Mouse (Mus musculus): ENCODE measurements around the gene Cfap69. TPM values are rescaled to one million over a fixed set of nuclear protein-coding genes. Genes with fewer than 3 reads are reported as not detected.

Cfap69 gene
- total and polyA plus RNA-seq, 2 experiments, result 0.05 to 1.0 TPM

GRCm38 (mm10) chr5:5648817-5649569 is 15.0 kb downstream of the Cfap69 start:
- Histone ChIP-seq H3K27me3 (ENCODE audit: control insufficient read depth, insufficient read depth, low read length) (no peaks in the 10 kb centered on the region), H3K79me2 (ENCODE audit: control insufficient read depth, insufficient read depth, low read length) (no peaks in the 10 kb centered on the region), H3K9ac (ENCODE audit: low read depth, low read length) (no peak overlapping the region), H3K27ac (replicated peaks; ENCODE audit: insufficient read depth, low read depth, low read length) (no peak overlapping the region), H3K4me1 (ENCODE audit: control insufficient read depth, insufficient read depth, low read length) (no peaks in the 10 kb centered on the region), H3K36me3 (ENCODE audit: control insufficient read depth, insufficient read depth, low read length) (no peaks in the 10 kb centered on the region), H3K4me3 (ENCODE audit: insufficient read depth, low read depth, low read length) (no peak overlapping the region)
- TF ChIP-seq CTCF (IDR thresholded peaks at IDR 0.05; ENCODE audit: low read depth, low read length) (no peak), POLR2A (IDR thresholded peaks at IDR 0.05; ENCODE audit: extremely low read depth, insufficient read depth, low read length) (no peak)
- no peak for DNase-seq (ENCODE audit: extremely low read depth, low read depth, low spot score)
- 64% methylated on average over 6 of the region's 6 CpGs for WGBS

- Histone ChIP-seq H3K36me3 (ENCODE audit: control insufficient read depth, insufficient read depth, low read length) (no peaks in the 10 kb centered on the region), H3K9ac (ENCODE audit: low read depth, low read length) (no peak overlapping the region), H3K4me1 (ENCODE audit: control insufficient read depth, insufficient read depth, low read length) (no peaks in the 10 kb centered on the region), H3K27me3 (ENCODE audit: control insufficient read depth, insufficient read depth, low read length) (no peaks in the 10 kb centered on the region), H3K79me2 (ENCODE audit: control insufficient read depth, insufficient read depth, low read length) (no peaks in the 10 kb centered on the region), H3K4me3 (ENCODE audit: insufficient read depth, low read depth, low read length) (no peak overlapping the region), H3K27ac (replicated peaks; ENCODE audit: insufficient read depth, low read depth, low read length) (no peak overlapping the region)
- WGBS, result 5% methylated on average over 1 of the region's 1 CpGs
- DNase-seq (ENCODE audit: extremely low read depth, low read depth, low spot score), result peak; percentile 40
- TF ChIP-seq CTCF (IDR thresholded peaks at IDR 0.05; ENCODE audit: low read depth, low read length) (peak; percentile 29; the same call in 1 of the 2 replicates), POLR2A (IDR thresholded peaks at IDR 0.05; ENCODE audit: extremely low read depth, insufficient read depth, low read length) (no peak)
Observed at GRCm38 (mm10) chr5:5646173-5646572, 17.9 kb downstream of the Cfap69 start.

- Histone ChIP-seq H3K27me3 (ENCODE audit: control insufficient read depth, insufficient read depth, low read length) (no peaks in the 10 kb centered on the region), H3K4me3 (ENCODE audit: insufficient read depth, low read depth, low read length) (no peak overlapping the region), H3K79me2 (ENCODE audit: control insufficient read depth, insufficient read depth, low read length) (no peaks in the 10 kb centered on the region), H3K36me3 (ENCODE audit: control insufficient read depth, insufficient read depth, low read length) (no peaks in the 10 kb centered on the region), H3K27ac (replicated peaks; ENCODE audit: insufficient read depth, low read depth, low read length) (no peak overlapping the region), H3K9ac (ENCODE audit: low read depth, low read length) (no peak overlapping the region), H3K4me1 (ENCODE audit: control insufficient read depth, insufficient read depth, low read length) (no peaks in the 10 kb centered on the region)
- no peak for DNase-seq (ENCODE audit: extremely low read depth, low read depth, low spot score)
- TF ChIP-seq CTCF (IDR thresholded peaks at IDR 0.05; ENCODE audit: low read depth, low read length) (no peak), POLR2A (IDR thresholded peaks at IDR 0.05; ENCODE audit: extremely low read depth, insufficient read depth, low read length) (no peak)
- 63% methylated on average over 2 of the region's 2 CpGs for WGBS
Observed at GRCm38 (mm10) chr5:5638496-5638895, 25.5 kb downstream of the Cfap69 start.

- TF ChIP-seq POLR2A (IDR thresholded peaks at IDR 0.05; ENCODE audit: extremely low read depth, insufficient read depth, low read length) (no peak), CTCF (IDR thresholded peaks at IDR 0.05; ENCODE audit: low read depth, low read length) (no peak)
- Histone ChIP-seq H3K4me1 (ENCODE audit: control insufficient read depth, insufficient read depth, low read length) (no peaks in the 10 kb centered on the region), H3K9ac (ENCODE audit: low read depth, low read length) (no peak overlapping the region), H3K4me3 (ENCODE audit: insufficient read depth, low read depth, low read length) (no peak overlapping the region), H3K79me2 (ENCODE audit: control insufficient read depth, insufficient read depth, low read length) (no peaks in the 10 kb centered on the region), H3K27me3 (ENCODE audit: control insufficient read depth, insufficient read depth, low read length) (no peaks in the 10 kb centered on the region), H3K36me3 (ENCODE audit: control insufficient read depth, insufficient read depth, low read length) (no peaks in the 10 kb centered on the region), H3K27ac (replicated peaks; ENCODE audit: insufficient read depth, low read depth, low read length) (no peak overlapping the region)
- no peak for DNase-seq (ENCODE audit: extremely low read depth, low read depth, low spot score)
- WGBS, result 83% methylated on average over 3 of the region's 3 CpGs
Observed at GRCm38 (mm10) chr5:5625491-5625890, 38.5 kb downstream of the Cfap69 start.

- Histone ChIP-seq H3K27me3 (ENCODE audit: control insufficient read depth, insufficient read depth, low read length) (no peaks in the 10 kb centered on the region), H3K79me2 (ENCODE audit: control insufficient read depth, insufficient read depth, low read length) (no peaks in the 10 kb centered on the region)
- DNase-seq (ENCODE audit: extremely low read depth, low read depth, low spot score), result no peak
Observed at GRCm38 (mm10) chr5:5618329-5618728, 45.7 kb downstream of the Cfap69 start.

GRCm38 (mm10) chr5:5610540-5610939 is 53.5 kb downstream of the Cfap69 start:
- WGBS, result 59% methylated on average over 3 of the region's 3 CpGs

More at GRCm38 (mm10) chr5:5618329-5618728, 45.7 kb downstream of the Cfap69 start:
- 58% methylated on average over 4 of the region's 4 CpGs for WGBS
- TF ChIP-seq CTCF (IDR thresholded peaks at IDR 0.05; ENCODE audit: low read depth, low read length) (no peak), POLR2A (IDR thresholded peaks at IDR 0.05; ENCODE audit: extremely low read depth, insufficient read depth, low read length) (no peak)
- H3K36me3 ChIP-seq (ENCODE audit: control insufficient read depth, insufficient read depth, low read length), result no peaks in the 10 kb centered on the region
- no peak overlapping the region for H3K9ac ChIP-seq (ENCODE audit: low read depth, low read length)
- H3K4me1 ChIP-seq (ENCODE audit: control insufficient read depth, insufficient read depth, low read length), result no peaks in the 10 kb centered on the region
- H3K27ac ChIP-seq (replicated peaks; ENCODE audit: insufficient read depth, low read depth, low read length), result no peak overlapping the region
- no peak overlapping the region for H3K4me3 ChIP-seq (ENCODE audit: insufficient read depth, low read depth, low read length)

More at GRCm38 (mm10) chr5:5610540-5610939, 53.5 kb downstream of the Cfap69 start:
- H3K4me3 ChIP-seq (ENCODE audit: insufficient read depth, low read depth, low read length), result no peak overlapping the region
- H3K9ac ChIP-seq (ENCODE audit: low read depth, low read length), result no peak overlapping the region
- no peaks in the 10 kb centered on the region for H3K4me1 ChIP-seq (ENCODE audit: control insufficient read depth, insufficient read depth, low read length)
- H3K27ac ChIP-seq (replicated peaks; ENCODE audit: insufficient read depth, low read depth, low read length), result no peak overlapping the region
- TF ChIP-seq CTCF (IDR thresholded peaks at IDR 0.05; ENCODE audit: low read depth, low read length) (no peak), POLR2A (IDR thresholded peaks at IDR 0.05; ENCODE audit: extremely low read depth, insufficient read depth, low read length) (no peak)
- DNase-seq (ENCODE audit: extremely low read depth, low read depth, low spot score), result no peak
- no peaks in the 10 kb centered on the region for H3K27me3 ChIP-seq (ENCODE audit: control insufficient read depth, insufficient read depth, low read length)
- no peaks in the 10 kb centered on the region for H3K79me2 ChIP-seq (ENCODE audit: control insufficient read depth, insufficient read depth, low read length)
- H3K36me3 ChIP-seq (ENCODE audit: control insufficient read depth, insufficient read depth, low read length), result no peaks in the 10 kb centered on the region
